Mouse (Mus musculus) testis, postnatal 10 days (tissue): Measurements from ENCODE around the gene Dusp16.

Experiments used
- DNase-seq: peaks from one replicate; pipeline ENCODE4 v3.0.0; 2021; ENCODE audit warnings: low spot score

Dusp16 gene

GRCm38 (mm10) chr6:134791251-134792118 is 940 bp downstream of the Dusp16 start:
- peak; percentile 62 for DNase-seq

- no peak for DNase-seq
Measured at GRCm38 (mm10) chr6:134789100-134789499, 3.3 kb downstream of the Dusp16 start.

GRCm38 (mm10) chr6:134786426-134786825 is 6.0 kb downstream of the Dusp16 start:
- no peak for DNase-seq

- no peak for DNase-seq
Measured at GRCm38 (mm10) chr6:134782900-134783299, 9.5 kb downstream of the Dusp16 start.

GRCm38 (mm10) chr6:134781494-134781913 is 10.9 kb downstream of the Dusp16 start:
- DNase-seq = no peak

GRCm38 (mm10) chr6:134780024-134780423 is 12.4 kb downstream of the Dusp16 start:
- no peak for DNase-seq

- peak; percentile 61 for DNase-seq
Measured at GRCm38 (mm10) chr6:134773961-134774360, 18.5 kb downstream of the Dusp16 start.

GRCm38 (mm10) chr6:134773292-134773893 is 19.0 kb downstream of the Dusp16 start:
- DNase-seq = no peak

GRCm38 (mm10) chr6:134770339-134770738 is 22.1 kb downstream of the Dusp16 start:
- no peak for DNase-seq

- no peak for DNase-seq
Measured at GRCm38 (mm10) chr6:134764441-134765061, 27.9 kb downstream of the Dusp16 start.

- no peak for DNase-seq
Measured at GRCm38 (mm10) chr6:134763436-134763835, 29.0 kb downstream of the Dusp16 start.

- no peak for DNase-seq
Measured at GRCm38 (mm10) chr6:134761808-134762207, 30.6 kb downstream of the Dusp16 start.

GRCm38 (mm10) chr6:134760926-134761544 is 31.4 kb downstream of the Dusp16 start:
- DNase-seq = no peak

GRCm38 (mm10) chr6:134756058-134756457 is 36.4 kb downstream of the Dusp16 start:
- DNase-seq = no peak

- no peak for DNase-seq
Measured at GRCm38 (mm10) chr6:134753858-134754257, 38.6 kb downstream of the Dusp16 start.

- DNase-seq = no peak
Measured at GRCm38 (mm10) chr6:134753412-134753811, 39.0 kb downstream of the Dusp16 start.

- no peak for DNase-seq
Measured at GRCm38 (mm10) chr6:134751883-134752647, 40.4 kb downstream of the Dusp16 start.

- no peak for DNase-seq
Measured at GRCm38 (mm10) chr6:134751087-134751486, 41.3 kb downstream of the Dusp16 start.

- no peak for DNase-seq
Measured at GRCm38 (mm10) chr6:134748126-134748525, 44.3 kb downstream of the Dusp16 start.

- no peak for DNase-seq
Measured at GRCm38 (mm10) chr6:134745876-134746275, 46.5 kb downstream of the Dusp16 start.

GRCm38 (mm10) chr6:134743568-134743967 is 48.9 kb downstream of the Dusp16 start:
- no peak for DNase-seq

- DNase-seq = no peak
Measured at GRCm38 (mm10) chr6:134736853-134737252, 55.6 kb downstream of the Dusp16 start.
